Mouse (Mus musculus): ENCODE results near the gene Myh7b. TPM values are rescaled to one million over a fixed set of nuclear protein-coding genes. Genes with fewer than 3 reads are reported as not detected.

The Myh7b gene
- total RNA-seq (2021) = 10 to 100 TPM in 1 of 2 experiments, 1 to 10 TPM in 1; 8.8 to 11.1 TPM
- long read RNA-seq, experiment 1, full-length matches to known transcripts = 2 of 12 reads
- long read RNA-seq, experiment 1, partial matches to known transcripts = 5 of 12 reads
- long read RNA-seq, experiment 1, other reads (novel, unspliced or antisense) = 5 of 12 reads
- long read RNA-seq, experiment 2, full-length matches to known transcripts = 7 of 22 reads
- long read RNA-seq, experiment 2, partial matches to known transcripts = 9 of 22 reads
- long read RNA-seq, experiment 2, other reads (novel, unspliced or antisense) = 6 of 22 reads

DNA sequence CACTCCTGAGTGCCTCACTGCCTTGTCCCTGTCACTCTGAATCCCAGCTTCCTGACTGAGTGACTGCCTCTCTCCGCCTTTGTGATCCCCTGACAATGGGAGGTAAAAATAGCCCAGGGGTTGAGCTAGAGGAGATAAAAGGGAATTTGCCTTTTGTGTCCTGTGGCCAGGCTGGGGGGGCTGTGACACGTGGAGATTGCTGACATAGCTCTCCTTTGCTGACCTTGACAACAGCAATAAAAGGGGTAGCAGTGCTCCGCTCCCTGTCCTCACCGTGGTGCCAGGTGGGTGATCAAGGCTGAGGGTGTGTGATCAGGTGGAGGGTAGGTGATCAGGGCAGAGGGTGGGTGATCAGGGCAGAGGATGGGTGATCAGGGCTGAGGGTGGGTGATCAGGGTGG is at the start of gene Myh7b:
Gene Myh7b (plus strand): TSS at position 235 of the 400 bp plus-strand sequence.
- DNase-seq (ENCODE audit: low spot score in 2 of 2) = no peak

DNA sequence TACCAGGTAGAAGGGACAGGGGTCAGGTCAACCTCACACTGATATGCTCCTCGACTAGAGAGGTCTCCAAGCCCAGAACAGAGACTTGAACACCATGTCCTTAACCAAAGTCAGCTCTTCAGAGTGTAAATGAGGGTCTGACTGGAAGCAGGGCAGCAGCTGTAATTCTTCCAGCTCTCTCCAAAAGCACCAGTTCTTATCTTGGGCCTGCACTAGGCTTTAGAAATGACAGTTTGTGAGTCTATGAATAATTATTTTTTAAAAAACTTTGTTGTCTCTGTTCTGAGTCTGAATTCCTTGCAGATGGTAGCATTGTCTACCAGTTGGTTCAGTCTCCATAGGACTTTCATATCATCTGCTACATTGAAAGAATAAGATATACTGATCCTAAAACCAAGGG is 48.8 kb upstream of the Myh7b start:
- no peak for DNase-seq (ENCODE audit: low spot score in 2 of 2)

DNA sequence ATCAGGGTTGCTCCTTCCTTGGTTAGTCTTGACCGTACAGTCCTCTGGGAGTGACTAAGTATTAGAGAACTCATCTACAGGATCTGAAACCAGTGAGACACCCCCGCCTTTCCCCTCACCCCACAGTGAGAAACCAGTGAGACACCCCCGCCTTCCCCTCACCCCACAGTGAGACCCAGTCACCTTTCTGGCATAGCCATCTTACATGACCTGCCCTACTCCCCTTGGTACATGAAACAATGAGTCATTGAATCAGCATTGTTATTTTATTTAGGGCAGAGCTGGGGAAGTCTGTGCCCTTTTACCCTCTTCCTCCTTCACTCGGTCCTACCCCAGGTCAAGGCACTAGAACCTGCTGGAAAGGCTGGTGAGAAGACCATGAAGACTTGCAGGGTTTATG is 48.1 kb upstream of the Myh7b start:
- DNase-seq (ENCODE audit: low spot score in 2 of 2) = no peak

DNA sequence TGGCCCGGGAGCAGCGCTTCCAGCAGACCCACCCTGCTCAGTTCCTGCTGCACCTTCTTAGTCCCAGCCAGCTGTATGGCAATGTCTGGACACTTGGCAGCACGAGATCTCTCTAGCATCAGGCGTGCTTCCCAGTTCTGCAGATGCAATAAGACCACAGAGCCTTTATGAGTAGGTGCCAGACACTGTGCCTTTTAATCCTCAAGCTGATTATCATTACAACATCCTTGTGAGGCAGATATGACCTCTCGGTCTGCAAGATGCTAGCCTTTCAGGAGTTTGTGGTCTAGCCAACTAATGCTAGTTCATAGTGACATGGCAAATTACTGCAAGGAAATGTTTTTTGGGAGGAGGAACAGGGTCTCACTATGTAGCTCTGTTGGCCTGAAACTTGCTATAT is 43.3 kb upstream of the Myh7b start:
- no peak for DNase-seq (ENCODE audit: low spot score in 2 of 2)

DNA sequence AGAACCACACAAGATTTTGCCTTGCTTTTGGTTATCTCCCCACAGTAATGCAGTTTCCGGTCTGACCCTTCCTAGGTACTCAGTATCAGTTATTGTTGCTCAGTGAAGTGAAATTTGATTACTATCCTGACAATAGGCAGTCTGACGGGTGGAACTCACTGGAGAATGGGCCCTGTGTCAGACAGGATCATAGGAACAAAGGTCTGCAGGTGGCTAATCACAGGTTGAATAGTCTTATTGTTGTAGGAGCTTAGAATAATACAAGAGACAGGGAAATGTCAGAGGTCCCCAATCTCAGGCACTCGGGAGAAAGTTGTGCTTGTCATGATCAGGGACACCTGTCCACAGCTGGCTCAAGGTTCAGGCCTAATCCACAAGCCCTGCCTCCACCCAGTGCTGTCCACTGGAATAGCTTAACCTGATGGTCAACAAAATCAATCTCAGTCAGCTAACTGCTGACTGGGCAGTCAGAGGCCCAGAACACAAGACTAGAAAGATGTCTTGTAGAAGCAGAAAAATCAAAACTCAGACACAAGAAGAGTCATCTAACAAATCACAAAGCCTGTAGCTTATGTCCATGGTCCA is 41.7 kb upstream of the Myh7b start:
- DNase-seq (ENCODE audit: low spot score in 2 of 2) = no peak

DNA sequence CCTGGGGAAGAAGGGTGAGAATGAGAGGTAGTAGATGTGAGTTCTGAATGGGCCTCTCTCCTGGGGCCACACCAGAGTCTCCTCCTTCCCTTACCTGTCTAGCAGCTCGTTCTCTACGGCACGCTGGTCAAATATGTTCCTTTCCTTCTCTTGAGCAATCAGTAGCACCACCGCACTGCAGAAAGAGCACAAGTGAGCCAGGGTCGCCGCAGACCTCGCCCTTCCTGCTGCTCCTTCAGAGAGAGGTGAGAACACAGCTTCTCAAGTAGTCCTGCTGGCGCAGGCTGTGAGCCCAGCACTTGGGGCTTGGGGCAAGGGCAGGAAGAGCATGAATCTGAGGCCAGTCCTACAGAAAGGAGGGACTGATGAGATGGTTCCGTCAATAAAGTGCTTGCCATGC is 38.0 kb upstream of the Myh7b start:
- no peak for DNase-seq (ENCODE audit: low spot score in 2 of 2)

DNA sequence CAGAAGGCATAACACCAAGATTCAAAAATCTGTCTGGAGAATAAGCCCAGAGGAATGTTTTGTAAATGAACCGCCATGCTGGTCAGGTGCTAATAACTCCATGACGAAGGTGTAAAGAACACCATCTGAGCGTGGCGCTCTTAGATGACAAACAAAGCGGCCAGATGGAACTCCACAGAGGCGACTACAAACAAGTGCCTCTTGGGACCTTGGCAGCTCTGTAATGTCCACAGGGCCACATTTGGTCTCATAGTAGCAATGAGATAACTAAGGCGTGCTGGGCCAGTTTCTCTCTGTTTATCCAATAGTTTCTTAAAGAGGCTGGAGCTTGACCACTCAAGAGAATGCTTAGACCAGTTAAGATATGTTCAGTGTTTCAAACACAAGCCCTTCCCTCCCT is 37.0 kb upstream of the Myh7b start:
- no peak for DNase-seq (ENCODE audit: low spot score in 2 of 2)

DNA sequence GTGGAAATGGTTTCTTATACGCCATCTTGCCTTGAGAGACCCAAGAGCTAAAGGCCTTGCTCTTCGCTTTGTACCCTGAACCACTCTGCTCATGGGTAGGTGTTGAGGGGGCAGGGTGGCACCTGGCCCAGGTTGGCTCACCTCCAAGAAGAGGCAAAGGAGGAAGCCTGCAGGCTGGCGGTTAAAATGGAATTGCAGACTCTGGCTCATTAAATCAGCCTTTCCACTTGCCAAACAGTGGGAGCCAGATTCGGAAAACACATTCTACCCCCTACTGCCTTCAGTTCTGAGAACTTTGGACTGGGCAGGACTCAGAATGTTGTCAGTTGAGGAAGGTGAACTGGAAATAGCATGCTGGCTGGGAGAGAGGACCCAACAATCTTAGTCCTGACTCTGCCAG is 36.3 kb upstream of the Myh7b start:
- no peak for DNase-seq (ENCODE audit: low spot score in 2 of 2)

DNA sequence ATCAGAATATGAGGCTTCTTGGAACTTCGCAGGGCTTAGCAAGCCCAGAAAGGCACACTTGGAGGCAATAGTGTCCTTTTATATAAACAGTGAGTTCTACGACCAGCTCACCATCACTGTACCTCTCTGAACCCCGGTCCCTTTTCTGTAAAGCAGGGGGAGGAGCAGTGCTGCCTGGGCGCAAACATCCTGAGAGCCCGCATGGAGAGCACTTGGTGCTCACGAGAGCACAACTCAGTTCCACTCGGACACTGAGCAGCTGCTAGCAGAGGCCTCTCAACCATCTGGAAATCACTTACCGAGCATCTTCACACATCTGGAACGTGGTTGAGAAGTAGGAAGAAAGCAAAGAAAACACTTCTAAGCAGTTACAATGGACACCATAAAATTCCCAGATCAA is 34.4 kb upstream of the Myh7b start:
- no peak for DNase-seq (ENCODE audit: low spot score in 2 of 2)

DNA sequence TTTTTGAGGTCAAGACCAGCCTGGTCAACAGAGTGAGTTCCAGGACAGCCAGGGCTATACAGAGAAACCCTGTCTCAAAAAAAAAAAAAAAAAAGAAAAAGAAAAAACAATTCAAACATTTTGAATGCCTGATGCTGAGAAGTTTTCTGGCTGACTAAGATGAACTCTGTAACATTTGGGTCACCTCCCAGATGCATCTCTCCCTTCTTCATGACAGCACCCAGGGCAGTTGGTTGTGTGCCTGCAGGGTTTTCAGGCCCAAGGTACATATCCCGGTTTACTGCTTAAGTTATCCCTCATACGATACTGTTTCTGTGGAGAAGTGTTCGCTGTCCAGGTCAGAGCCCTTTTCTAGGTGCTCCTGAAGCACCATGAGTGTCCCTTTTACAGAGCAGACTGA is 30.7 kb upstream of the Myh7b start:
- no peak for DNase-seq (ENCODE audit: low spot score in 2 of 2)

DNA sequence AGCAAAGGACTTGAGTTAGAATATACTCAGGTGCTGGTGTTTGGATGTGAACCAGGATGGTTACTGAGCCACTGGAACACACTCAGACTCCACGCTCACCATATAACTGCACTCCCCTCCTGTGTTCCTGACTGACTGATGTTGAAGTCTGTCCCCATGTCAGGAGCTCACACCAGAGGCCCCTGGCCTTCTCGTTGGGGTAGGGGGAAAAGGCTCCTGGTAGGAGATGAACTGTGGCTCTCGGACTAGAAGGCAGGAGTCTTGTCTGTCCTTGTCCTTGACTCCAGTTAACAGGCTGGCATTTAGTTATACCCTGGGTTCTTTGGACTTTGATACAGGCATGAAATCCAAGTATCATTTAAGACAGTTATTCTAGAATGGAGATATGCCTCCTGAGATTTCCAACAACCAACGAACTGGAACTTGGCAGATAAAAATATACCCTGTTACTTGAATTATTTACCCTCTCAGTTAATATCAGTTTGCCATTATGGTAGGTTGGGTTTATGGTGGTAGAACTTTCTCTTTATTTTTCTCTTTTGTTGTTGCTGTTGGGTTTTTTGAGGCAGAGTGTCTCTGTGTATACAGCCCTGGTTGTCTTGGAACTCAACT is 28.5 kb upstream of the Myh7b start:
- DNase-seq (ENCODE audit: low spot score in 2 of 2) = no peak

DNA sequence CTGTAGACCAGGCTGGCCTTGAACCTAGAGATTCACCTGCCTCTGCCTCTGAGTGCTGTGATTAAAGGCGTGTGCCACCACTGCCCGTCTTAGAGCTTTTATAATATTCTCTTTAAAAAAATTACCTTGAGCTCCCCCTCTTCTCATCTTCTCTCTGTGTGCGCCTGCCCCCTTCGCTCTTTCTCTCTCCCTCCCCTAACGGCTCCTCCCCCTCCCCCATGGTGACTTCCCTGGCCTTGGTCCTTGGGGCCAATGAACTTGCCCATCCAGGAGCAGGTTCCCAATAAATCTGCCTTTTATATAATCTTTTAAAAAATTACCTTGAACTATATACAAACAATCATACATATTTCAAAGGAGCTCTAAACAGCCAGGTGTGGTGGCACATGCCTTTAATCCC is 28.0 kb upstream of the Myh7b start:
- DNase-seq (ENCODE audit: low spot score in 2 of 2) = no peak

DNA sequence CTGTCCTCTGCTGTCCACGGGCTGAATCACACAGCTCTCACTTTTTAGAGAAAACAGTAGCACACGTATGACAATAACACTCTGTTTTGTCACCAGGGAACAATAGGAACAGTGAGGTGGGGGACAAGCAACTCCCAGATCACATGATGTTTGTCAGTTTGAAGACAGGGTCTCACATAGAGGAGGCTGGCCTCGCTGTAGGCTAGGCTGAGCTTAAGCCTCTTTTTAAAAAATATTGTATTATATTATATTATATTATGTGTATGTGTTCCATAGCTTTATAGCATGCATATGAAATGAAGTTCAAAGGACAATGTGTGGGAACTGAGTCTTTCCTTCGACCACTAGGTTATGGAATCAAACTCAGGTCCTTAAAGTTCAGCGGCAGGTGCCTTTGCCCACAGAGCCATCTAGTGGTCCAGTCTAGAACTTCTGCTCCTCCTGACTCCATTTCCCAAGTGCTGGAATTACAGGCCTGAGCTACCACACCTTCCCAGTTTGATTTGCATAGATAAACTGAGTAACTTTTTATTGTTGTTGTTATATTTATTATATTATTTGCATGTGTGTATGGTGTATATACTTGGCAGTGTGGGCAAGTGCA is 27.0 kb upstream of the Myh7b start:
- peak in 1 of 2 experiments; percentile 39 for DNase-seq (ENCODE audit: low spot score in 2 of 2)

DNA sequence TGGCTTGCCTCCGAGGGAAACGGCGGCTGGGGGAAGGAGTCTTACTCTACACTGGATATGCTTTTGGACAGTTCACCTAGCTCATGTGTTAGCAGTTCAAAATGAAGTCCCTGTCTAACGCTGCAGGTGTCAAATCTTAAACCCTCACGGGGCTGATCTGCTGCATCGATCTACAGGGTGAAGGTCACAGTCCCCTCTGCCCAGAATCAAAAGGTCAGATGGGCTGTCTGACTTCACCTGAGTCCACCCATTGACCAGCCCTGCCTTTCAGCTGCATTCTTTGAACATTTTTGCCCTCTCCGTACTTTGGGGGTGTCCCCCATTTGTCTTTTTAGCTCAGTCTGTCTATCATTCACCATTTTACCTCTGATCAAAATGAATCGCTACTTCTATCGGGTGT is 25.9 kb upstream of the Myh7b start:
- DNase-seq (ENCODE audit: low spot score in 2 of 2) = no peak

DNA sequence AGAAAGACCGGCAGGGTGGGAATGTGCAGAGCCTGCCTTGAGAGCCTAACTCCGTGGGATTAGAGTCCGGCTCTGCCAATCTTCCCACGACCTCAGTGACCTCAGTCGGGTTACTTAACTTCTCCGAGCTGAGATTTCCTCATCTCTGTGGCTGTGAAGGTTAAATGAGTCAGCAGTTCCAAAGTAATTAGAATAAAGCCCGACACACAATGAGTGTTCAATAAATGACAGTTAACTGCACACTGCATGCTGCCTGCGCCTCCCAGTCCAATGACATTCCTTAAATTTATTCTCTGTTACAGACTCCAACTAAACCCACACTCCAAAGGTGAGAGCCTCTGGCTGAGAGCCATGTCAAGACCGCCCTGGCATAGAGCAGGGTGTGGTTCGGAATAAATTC is 25.5 kb upstream of the Myh7b start:
- DNase-seq (ENCODE audit: low spot score in 2 of 2) = no peak

DNA sequence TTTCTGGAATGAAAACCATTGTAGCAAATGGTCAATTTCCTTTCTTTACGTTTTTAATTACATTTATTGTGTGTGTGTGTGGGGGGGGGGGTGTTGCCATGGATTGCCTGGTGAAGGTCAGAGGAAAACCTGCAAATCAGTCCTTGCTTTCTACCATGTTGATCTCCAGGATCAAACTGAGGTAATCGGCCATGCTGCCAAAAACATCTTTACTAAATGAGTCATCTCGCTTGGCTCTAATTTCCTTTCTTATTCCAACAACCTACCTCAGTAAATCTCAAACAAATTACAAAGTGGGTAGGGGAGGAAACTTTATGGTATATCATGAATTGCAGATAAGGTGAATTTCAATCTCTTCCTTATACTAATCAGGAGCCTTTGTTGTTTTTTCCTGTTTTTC is 22.9 kb upstream of the Myh7b start:
- no peak for DNase-seq (ENCODE audit: low spot score in 2 of 2)

DNA sequence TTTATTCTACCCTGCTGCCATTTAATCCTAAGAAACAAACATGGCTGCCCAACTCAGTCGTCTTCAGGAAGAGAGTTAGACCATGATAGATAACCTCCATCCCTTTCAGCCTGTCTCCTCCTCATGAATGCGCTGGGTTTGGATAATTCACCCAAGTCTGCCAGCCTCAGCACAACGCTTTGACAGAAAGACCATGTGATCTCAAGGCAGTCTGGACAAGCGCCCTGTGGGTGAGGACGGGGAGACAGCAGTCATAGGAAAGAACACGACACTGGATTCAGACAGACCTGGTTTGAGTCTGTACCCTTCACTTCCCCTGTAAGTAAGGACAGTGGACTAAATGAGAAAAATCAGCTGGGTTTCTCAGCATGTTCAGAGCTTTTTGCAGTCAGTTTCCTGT is 21.5 kb upstream of the Myh7b start:
- DNase-seq (ENCODE audit: low spot score in 2 of 2) = no peak

DNA sequence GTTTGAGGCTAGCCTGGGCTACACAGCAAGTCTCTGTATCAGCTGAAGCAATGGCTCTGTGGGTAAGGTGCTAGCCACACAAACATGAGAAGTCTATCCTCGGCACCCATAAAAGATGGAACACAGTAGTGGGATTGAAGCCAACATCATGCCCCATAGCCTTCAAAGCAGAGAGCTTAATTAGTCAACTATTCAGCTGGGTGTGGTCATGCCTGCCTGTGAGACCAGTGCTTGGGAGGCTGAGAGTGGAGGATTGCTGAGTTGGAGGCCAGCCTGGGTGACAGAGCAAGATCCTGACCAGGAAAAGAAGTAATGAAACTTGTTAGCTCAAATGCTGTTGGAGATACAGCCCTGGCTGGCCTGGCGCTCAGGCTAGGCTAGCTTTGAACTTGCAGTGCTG is 20.1 kb upstream of the Myh7b start:
- DNase-seq (ENCODE audit: low spot score in 2 of 2) = no peak

DNA sequence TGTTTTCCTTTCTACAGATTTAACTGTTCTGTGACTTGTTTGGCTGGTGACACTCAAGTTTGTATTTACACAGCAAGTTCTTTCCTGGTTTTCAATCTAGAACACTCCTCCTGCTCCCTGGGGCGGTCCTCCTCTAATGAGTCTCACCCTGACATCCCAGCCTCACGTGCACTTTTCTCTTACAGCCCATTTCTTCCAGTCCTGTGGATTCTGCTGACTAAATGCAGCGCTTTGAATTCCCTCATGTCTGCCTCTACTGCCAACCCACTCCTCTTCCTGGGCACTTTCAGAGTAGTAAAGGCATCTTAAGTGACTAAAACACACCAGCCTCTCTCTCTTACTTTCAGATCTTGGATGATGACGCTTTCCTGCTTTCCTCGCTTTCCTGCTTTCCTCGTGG is 19.3 kb upstream of the Myh7b start:
- DNase-seq (ENCODE audit: low spot score in 2 of 2) = no peak

DNA sequence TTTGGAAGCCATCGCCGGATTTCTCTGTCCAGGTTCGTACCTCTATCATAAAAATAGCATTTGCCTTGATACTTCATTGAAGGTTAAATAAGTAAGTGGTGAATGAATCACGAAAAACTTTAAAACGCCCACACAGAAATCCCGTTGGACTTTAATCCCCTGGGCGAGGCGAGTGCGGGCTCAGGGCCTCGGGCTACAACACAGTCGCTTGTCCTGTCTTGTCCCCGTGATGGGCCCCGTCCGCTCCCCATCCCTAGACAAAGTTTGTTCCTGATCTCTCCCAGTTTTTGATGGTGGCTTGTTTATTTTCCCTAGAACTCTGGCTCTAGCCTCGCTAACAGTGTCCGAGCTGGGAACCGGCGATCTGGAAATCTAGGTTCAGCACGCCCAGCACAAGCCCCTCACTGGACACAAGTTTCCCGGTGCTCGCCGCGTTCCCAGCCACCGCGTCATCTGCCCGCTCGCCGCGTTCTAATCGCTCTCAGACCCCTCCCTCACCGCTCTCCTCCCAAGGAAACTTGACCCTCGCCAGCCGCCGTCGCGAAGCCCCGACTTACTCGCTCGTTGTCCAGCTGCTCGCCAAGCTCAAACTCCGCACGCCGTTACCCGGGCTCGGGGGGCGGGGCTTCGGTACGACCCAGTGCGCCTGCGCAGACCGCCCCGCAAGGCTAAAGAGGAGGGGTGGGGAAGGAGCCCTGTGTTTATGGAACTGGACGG is 18.7 kb upstream of the Myh7b start, which contains the start of gene Gss:
Gene Gss (minus strand): TSS at position 674 of the 717 bp plus-strand sequence.
- peak; percentile 100 for DNase-seq (ENCODE audit: low spot score in 2 of 2)

DNA sequence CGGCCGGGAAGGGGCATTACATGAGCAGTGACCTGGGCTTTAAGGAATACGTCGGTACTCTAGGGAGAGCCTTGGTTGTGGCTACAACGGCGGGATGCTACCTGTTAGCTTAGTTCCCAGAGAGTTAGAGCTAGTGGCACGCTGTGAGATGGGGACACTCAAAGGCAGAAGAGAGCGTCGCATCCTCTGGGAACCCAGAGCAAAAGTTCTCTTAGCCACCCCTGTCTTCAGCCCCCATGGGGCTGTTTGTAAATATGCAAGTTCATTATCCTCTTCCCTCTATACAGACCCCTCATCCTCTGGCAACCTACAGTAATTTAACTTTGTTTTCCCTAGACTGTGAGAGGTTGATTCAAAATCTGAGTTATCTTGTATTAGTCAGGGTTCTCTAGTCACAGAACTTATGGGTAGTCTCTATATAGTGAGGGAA is 18.1 kb upstream of the Myh7b start:
- no peak for DNase-seq (ENCODE audit: low spot score in 2 of 2)

DNA sequence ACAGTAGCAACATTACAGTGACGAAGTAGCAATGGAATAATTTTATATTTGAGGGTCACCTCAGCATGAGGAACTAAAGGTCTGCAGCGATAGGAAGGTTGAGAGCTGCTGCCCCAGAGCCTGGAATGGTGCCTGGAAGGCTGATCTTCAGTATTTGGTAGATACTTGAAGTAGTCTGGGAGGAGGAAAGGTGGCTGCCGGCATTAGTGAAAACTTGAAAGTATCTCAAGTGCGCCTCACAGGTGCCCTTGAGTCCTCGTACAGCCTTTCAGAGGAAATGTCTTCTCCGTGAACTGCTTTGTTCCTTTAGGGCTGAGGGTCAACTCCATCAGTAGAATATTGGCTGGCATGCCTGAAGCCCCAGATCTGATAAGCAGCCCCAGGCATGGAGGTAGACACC is 15.5 kb upstream of the Myh7b start:
- no peak for DNase-seq (ENCODE audit: low spot score in 2 of 2)

Data from gastrocnemius, postnatal 4 days (tissue).